ENCODE assay signal across 33 mouse cellular contexts in the genomic region with DNA sequence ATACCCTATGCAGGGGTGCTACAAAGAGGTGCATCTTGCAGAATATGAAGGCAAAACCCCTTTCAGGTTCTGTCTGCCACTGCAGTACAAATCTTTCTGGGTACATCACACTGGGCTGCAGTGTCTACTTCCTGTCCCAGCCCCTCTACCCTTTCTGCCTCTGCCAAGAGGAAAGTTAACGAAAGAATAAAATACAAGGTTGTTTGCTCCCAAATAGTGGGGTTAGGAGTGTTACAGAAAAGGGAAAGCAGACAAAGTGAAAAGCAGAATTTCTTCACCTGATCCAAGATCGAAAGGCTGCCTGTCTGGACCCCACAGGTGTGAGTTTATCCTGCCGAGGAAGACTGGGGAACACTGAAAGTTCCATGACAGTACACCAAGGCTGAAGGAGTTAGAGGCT.
"Had no signal": no experiment of that assay in that cellular context is flagged by ENCODE, and none has a peak within 500 bp of the region (broad histone marks: within the 10 kb centered on the region; RNA-seq: fewer than 3 reads in every experiment).

No protein-coding gene starts in this region.

- H3K36me3 ChIP-seq: heart, embryonic 10.5 days; heart, embryonic 13.5 days; heart, embryonic 15.5 days; hindbrain, embryonic 10.5 days; hindbrain, embryonic 12.5 days; hindbrain, embryonic 13.5 days; hindbrain, embryonic 15.5 days; intestine, embryonic 15.5 days; kidney, embryonic 15.5 days had no signal

- H3K9ac ChIP-seq: heart, embryonic 13.5 days; heart, embryonic 15.5 days; hindbrain, embryonic 12.5 days; hindbrain, embryonic 13.5 days; hindbrain, embryonic 15.5 days; intestine, embryonic 15.5 days; kidney, embryonic 15.5 days had no signal

- DNase-seq: heart, postnatal 10 days; heart, postnatal 14 days; heart, postnatal 36 days; heart, postnatal 4 days; kidney, adult 11 months; kidney, adult 18-20 months; kidney, adult 2 months; kidney, adult 8-10 months; kidney, adult 9 months; kidney, postnatal 10 days; kidney, postnatal 14 days; kidney, postnatal 25 days; kidney, postnatal 36 days; kidney, postnatal 4 days; layer of hippocampus, adult 9-11 months; layer of hippocampus, postnatal 36 days had no signal

- H3K9me3 ChIP-seq: heart, embryonic 10.5 days; heart, embryonic 13.5 days; heart, embryonic 15.5 days; hindbrain, embryonic 10.5 days; hindbrain, embryonic 12.5 days; hindbrain, embryonic 13.5 days; hindbrain, embryonic 15.5 days; intestine, embryonic 15.5 days; kidney, embryonic 15.5 days had no signal

- ATAC-seq: hindbrain, embryonic 16.5 days; inflammation-experienced regulatory T-cells, adult 6 months; intestine, embryonic 15.5 days; intestine, embryonic 16.5 days; intestine, postnatal 0 days had no signal

- H3K4me3 ChIP-seq: heart, embryonic 10.5 days; heart, embryonic 13.5 days; heart, embryonic 15.5 days; hindbrain, embryonic 10.5 days; hindbrain, embryonic 12.5 days; hindbrain, embryonic 13.5 days; hindbrain, embryonic 15.5 days; intestine, embryonic 15.5 days; kidney, embryonic 15.5 days; layer of hippocampus, adult 2 months; left cerebral cortex, adult 2 months had no signal

- H3K27ac ChIP-seq: heart, embryonic 10.5 days; heart, embryonic 13.5 days; heart, embryonic 15.5 days; hindbrain, embryonic 10.5 days; hindbrain, embryonic 15.5 days; intestine, embryonic 15.5 days; kidney, embryonic 15.5 days; kidney, postnatal 0 days; layer of hippocampus, adult 2 months; left cerebral cortex, adult 2 months had no signal

- H3K27me3 ChIP-seq: heart, embryonic 13.5 days; heart, embryonic 15.5 days; hindbrain, embryonic 12.5 days; intestine, embryonic 15.5 days; kidney, embryonic 15.5 days had no signal

- H3K4me1 ChIP-seq: heart, embryonic 10.5 days; heart, embryonic 13.5 days; heart, embryonic 15.5 days; intestine, embryonic 15.5 days; kidney, embryonic 15.5 days had no signal

- H3K4me2 ChIP-seq: heart, embryonic 11.5 days; heart, embryonic 13.5 days; heart, embryonic 15.5 days; hindbrain, embryonic 12.5 days; hindbrain, embryonic 13.5 days; hindbrain, embryonic 15.5 days; intestine, embryonic 15.5 days; kidney, embryonic 15.5 days had no signal
